Mouse (Mus musculus) thymus, postnatal 25 days (tissue): Measurements from ENCODE around the gene Ptbp2.
A peak's percentile ranks its signal among the peaks of the same experiment; 100 is the strongest.

ENCODE experiments used
- DNase-seq: peaks from one replicate; pipeline ENCODE4 v3.0.0; 2022

The Ptbp2 gene

DNA sequence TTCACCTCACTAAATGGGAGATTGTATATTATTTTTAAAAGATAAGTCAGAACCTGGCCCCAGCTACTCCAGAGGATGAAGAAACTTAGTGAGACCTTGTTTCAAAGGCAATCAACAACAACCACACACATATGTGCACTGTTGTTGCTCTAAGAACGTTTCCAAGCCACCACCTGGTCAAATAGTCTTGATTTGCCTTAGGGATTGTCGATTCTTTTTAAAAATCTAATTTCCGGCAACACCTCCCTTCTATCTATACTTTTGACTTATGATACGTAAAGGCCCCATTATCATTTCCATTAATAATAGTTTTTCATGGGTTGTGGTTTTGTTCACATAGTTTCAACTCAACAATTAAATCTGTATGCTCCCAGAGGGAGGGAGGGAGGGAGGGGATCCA, at the start of gene Ptbp2:
Gene Ptbp2 (minus strand): TSS at position 101 of the 400 bp plus-strand sequence.
- DNase-seq: no peak

DNA sequence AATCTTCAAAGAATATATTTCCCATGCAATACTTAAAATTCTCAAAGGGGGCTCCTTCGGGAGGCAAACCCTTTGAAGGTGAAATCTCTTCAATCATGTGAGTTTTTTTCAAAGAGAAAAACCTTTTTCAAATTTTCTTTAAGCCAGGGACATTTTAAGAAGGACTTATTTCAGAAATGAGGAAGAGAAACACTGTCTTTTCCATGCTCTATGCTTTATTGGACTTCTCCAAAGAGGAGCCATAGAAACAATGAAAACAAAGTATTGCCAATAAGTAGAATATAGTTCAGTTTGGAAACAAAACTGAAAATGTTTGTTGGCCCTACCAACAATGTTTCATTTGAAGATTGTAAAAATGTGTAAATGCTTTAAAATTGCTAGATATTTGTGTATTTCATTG, 30.4 kb upstream of the Ptbp2 start:
- no peak for DNase-seq

DNA sequence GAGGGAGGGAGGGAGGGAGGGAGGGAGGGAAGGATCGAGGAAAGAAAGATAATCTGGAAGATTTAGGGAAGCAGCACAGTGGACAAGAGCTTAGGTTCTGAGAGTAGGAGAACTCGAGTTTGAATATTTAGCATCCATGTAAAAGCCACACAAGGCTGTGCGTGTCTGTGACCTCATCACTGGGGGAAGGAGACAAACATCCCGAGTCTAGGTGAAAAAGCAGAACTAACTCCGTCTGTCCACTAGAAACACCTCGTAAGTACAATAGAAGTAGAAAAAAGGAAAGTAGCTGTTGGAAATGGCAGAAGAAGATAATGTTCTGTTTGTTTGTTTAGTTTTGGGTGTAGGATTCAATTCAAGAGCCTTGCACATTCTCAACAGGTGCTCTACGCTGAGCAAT, 21.9 kb upstream of the Ptbp2 start:
- DNase-seq: no peak

DNA sequence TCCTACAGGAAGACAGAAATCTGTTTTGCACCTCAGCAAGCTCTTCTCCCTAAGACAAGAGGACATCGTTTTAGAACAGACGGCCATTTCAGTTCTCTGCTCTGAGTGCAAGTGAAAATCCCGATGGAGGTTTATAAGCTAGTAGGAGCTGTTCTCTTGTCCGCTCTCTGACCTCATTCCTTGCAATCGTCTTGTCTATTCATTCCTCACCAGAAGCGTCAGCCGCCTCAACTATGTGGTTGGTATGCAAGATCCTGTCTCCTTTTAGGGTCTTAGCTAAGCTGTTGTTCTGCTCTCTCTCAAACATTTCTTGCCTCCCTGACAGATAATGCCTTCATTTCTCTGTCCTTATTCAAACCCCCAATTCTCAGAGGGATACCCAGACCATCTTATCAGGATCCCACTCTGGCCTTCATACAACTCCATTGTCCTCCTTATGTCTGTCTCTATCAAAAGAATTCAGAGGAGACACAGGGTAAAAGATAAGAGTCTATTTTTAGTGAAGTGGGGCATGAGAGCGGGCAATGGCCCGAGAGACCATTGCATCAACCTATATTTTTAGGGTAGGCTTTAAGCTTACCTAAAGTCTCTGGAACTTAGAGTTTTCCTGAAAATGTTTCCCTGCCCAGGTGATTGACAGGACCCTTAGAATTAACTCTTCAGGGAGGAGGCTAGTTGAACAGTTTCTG, 10.6 kb upstream of the Ptbp2 start:
- no peak for DNase-seq

DNA sequence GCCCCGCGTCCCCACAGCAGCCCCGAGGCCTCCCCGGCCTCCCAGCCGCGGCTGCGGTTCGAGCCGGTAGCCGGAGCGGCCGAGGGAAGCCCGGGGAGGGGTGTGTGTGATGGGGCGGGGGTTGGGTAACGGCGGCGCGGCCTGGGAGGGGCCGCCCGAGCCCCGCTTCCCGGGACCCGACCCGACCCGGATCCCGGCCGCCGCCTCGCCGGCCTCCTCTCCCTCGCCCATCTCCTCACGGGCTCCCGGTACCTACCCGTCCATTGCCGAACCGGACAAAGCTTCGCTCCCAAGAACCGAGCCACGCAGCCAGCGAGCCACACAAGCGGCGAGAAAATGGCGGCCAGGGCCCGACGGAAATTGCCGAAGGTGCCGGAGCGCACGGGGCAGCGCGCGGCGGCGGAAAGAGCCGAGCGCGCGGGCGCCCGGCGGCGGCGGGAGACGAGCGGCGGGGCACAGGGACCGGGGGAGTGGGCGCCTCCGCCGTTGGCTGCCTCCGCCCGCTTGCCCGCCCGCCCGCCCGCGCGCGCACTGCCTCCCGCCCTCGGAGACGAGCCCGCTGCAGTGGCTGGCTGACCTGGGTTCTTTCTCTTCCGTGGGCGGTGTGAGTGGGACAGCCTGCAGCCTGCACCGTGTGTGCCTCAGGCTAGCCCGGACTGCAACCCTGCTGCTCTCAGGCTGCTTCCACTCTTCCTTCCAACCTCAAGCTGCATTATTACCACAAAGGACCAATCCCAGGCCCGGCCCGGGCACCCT, 1.1 kb downstream of the Ptbp2 start:
- peak; percentile 89 for DNase-seq

DNA sequence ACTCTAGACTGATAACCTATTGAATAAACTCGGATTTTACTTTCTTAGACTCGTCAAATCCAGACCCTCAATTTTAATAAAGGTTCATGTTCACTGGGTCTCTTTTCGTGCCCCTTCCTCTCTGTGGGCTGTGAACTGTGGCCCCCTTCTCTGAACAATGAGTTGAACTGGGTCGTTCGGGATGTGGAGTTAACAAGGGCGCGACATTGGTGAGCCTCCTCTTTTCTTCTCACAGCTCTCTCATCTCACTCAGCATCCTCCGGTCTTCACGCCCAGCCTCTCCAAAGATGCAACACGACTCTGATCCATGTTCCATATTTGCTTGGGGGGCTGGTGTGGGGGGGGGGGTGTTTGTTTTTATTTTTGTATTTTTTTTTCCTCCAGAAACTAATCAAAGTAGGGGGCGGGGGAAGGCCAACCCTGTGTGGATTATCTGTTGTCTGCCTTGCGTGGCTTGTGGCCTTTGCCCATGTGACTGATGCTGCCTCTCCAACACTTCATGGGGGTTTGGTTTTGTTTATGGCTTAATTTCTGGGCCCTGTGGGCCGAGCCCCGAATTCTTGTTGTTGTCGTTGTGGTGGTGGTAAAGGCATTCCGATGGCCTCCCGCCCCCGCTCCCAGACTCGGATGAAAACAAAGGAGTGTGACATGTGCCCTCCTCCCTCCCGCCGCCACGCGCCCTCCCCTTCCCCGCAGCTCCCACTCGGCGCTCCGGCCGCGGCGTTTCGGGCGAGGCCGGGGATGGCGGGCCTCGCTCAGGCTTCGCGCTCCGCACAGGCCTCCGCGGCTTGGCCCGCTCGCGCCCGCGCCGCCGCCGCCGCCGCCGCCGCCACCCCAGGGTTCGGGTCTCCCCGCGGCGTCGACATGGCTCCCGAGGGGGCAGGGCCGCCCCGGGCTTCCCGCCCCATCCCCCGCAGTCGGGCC, 2.0 kb downstream of the Ptbp2 start:
- DNase-seq: peak; percentile 65

DNA sequence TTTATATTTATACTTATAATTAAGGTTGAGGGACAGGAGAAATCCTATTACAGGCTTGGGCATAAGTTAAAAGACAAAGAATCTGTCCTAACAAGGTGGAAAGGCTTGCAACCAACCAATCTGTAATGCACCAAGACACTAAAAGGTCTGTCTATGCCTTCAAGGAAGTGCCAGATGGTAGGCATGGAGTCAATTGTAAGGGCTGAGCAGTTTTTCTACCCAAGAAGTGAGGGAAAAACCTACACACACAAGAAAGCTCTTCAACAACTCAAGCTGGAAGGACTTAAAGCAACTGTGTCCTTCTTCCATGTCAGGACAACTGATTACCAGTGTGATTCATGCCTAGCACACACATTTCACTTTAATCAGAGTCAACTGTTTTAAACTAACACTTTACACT, 3.4 kb downstream of the Ptbp2 start:
- DNase-seq: no peak

DNA sequence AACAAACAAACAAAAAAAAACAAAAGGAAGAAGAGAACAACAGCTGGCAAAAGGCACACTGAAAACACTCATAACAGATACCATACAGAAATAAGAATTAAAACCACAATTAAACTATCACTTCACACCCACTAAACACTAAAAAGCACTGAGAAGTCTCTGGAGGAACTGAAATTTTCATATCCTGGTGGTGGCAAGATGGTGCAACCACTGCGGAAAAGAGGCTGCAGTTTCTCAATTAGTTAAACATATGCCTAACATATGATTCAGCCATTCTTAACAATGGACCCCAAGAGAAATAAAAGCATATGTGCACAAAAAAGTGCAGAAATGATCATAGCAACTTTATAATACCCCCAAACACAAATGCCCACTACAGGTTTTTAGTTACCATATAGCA, 5.0 kb downstream of the Ptbp2 start:
- no peak for DNase-seq

DNA sequence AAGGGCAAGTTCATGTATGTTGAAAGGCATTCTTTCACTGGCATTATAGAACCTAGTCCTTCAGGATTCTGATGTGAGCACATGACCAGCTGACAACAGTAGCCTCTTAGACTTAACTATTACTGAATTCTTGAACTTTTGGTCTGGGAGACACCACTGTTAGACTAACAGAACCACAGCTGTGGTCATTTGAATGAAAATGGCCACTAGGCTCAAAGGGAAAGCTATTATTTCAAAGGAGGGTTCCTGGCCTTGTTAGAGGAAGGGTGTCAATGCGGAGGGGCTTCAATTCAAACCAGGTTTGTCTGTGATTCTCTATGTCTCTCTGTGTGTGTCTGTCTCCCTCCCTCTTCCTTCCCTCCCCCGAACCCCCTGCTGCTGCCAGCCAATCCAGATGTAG, 5.8 kb downstream of the Ptbp2 start:
- no peak for DNase-seq

DNA sequence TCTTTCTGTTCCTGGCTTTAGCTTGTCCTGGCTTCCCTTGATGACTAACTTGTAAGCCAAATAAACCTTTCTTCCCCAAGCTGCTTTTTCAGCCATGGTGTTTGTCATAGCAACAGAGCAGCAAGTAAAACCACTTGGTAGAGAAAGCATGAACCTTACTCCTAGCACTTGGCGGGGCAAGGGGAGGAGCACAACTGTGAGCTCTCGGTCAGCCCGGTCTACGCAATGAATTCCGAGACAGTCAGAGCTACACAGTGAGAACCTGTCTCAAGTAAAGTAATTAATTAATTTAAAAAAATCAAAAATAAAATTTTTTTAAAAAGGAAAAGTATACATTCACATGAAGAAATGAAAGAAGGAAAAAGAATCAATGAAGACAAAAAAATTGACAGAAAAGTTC, 8.1 kb downstream of the Ptbp2 start:
- DNase-seq: no peak

DNA sequence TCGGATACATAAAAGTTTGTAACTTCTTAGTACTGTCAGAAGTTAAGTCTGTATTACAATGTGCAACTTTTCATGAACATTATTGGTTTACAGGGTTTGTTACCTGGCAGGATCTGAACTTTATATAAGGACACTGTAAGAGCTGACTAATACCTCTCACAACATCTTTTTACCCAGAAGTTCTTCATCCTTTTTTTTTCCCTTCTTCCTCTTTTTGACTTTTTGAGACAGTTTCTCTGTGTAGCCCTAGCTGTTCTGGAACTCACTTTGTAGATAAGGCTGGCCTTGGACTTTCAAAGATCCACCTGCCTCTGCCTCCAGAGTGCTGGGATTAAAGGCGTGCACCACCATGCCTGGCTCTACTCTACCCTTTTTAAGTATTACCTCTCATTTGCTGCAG, 11.5 kb downstream of the Ptbp2 start:
- no peak for DNase-seq

DNA sequence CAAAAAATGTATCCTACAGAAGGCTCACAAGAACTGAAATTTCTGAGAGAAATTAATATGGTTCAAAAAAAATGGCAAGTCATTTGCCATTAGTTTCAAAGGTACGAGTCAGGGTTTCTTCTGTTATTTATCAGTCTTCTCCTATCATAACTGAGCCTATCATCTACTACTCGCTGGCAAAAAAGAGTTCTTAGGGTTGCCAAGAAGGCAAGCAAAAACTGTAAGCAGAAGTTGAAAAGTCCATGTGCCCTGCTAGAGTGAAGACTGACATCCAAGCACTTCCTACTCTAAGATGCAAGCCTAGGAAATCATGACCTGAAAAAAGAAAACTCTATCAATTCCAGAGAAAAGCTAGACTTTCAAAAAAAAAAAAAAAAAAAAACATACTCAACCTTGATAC, 20.5 kb downstream of the Ptbp2 start:
- no peak for DNase-seq

DNA sequence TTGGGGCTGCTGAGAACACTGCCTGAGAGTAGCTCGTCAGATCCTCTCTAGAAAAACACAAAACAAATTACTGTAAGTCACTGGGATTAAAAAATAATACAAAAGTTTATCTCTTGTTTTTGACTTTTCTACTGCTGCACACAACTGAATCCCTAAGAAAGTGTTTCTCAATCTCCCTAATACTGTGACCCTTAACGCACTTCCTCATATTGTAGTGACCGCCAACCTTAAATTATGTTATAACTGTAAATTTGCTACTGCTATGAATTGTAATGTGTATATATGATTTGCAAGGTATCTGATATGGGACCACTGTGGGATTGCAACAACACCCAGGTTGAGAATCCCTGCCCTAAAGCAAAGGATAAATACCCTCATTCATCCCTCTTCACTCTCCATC, 22.5 kb downstream of the Ptbp2 start:
- DNase-seq: no peak

DNA sequence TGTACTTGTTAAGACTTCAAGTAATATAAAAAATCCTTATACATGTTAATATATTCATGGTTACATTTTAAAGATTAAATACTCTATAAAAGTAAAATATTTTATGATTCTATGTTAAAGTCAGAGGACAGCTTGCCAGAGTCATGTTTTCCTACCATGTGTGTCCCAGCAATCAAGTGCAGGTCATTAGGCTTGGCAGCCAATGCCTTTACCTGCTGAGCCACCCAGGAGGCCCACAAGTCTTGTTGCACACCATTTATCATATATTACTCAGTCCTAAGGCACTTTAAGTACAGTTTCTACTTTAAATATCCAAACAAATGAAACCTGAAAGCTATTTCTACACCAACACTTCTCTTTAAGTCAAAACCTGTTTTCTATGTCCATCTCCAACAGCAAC, 30.5 kb downstream of the Ptbp2 start:
- no peak for DNase-seq

DNA sequence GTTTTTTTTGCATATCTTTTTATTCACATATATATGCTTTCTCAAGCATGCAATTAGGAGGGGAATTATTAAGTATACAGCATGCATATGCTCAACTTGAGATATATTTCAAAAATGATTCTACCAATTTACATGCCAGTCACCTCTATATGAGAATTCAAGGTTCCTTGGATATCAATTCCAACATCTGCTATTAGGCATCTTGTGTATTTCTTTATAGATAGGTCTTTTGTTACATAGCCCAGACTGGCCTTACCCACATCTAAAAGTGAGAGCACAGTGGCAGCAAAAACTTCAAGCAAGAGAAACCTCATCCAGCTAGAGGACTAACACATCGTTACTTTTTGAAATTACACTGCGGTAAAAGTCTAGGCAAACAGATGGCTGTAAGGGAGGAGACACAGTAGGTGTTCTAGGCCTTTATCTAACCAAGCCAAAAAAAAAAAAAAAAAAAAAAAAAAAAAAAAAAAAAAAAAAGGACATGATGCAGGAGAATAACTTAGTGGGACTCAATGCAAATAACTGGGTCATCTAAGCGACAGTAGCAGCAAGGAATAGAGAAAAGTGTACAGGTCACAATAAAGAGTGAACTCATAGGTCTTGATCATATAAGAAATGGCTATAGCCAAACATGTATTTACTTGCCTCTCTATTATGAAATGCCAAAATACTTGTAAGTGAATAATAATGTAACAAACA, 34.6 kb downstream of the Ptbp2 start:
- DNase-seq: no peak

DNA sequence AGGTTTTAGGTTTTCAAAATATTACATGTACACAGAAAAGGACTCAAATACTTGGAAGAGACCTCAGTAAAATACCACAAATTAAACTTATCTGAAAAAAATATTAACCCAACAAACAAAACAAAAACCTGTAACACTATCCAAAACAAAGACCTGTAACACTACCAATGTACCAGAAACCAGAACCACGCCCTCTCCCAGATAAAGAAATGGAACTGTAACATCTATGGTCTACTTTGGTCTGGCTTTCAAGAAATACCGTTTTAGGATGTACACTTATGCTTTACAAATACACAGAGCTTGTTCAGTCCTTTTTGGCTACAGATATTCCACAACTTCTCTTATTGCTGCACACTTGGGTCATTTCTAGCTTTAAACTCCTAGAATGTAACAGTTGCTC, 35.1 kb downstream of the Ptbp2 start:
- DNase-seq: no peak

DNA sequence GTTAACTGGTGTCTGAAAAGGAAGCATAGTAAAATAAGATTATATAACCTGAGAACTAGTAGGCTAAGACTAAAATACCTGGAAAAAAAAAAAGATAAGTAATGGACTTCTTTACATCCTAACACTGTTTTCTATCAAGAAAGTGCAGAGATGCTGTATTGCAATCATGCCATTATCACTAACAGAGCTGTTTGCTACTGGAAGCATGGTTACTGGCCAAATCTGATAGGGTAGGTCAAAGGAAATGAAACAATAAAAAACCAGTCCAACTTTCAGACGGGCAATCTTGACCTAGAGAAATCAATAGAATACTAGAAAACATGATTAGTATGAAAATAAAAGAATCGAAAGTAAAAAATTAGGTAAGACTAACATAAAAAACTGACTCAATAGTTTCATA, 37.6 kb downstream of the Ptbp2 start:
- DNase-seq: no peak

DNA sequence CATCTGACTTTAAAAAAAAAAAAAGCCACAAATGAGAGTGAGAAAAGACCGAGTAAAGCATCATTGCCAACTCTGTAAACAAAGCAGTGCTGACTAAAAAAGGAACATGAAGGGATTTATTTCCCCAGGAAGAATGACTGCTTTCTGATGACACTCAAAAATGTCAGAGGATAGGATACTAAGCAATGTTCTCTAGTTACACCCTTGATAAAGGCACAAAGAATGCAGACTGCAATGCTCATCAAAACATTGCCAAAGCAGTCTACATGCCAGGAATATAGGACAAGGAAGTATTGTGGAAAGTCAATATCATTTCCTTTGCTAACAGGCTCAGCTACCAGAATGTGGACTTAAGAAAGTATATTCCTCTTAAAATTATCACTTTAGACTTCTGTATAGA, 38.5 kb downstream of the Ptbp2 start:
- no peak for DNase-seq

DNA sequence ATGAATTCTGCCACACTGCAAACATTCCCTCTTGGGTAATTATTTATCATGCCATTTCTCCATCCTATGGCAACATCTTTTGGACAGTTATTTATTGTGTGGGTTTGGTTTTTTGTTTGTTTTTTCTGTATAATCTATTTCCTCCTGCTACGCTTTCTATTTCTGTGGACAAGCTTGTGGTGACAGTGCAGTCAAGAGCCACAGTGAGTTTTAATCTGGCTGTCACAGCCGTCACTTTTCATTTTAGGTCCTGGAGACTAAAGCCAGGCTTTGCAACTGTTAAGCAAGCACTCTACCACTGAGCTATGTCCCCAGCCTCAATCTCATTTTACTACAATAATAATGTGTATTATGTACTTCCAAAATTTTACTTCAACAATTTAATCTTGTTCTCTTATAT, 54.4 kb downstream of the Ptbp2 start:
- DNase-seq: no peak

DNA sequence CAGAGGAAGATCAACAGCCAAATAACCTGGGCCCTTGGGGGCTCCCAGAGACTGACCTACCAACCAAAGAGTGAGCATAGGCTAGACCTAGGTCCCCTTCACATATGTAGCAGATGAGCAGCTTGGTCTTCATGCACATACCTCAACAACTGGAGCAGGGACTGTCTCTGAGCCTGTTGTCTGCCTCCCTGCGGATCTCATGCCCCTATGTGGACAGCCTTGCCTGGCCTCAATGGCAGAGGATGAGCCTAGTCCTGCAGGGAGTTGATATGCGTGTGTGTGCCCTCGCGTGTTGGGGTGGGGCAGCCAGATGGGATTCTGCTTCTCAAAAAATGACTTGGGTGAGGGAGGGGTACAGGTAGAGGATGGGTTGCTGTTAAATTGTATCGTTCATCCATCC, 72.2 kb downstream of the Ptbp2 start:
- no peak for DNase-seq

DNA sequence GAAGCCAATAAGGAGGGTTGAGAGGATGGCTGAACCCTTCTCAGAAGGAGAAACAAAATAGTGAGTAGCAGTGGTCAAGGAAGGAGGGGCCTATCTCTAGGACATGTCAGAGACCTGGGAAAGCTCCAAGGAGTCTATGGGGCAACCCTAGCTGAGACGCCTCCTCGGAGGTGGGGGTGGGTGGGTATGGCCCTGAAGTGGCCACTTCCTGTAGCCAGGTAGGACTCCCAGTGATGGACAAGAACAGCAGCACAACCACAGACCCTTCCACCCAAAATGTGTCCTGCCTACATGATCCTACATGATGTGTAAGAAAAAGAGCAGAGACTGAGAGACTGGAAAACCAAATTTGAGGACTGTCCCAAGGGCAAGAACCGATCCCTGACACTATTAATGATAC, 72.8 kb downstream of the Ptbp2 start:
- DNase-seq: no peak

DNA sequence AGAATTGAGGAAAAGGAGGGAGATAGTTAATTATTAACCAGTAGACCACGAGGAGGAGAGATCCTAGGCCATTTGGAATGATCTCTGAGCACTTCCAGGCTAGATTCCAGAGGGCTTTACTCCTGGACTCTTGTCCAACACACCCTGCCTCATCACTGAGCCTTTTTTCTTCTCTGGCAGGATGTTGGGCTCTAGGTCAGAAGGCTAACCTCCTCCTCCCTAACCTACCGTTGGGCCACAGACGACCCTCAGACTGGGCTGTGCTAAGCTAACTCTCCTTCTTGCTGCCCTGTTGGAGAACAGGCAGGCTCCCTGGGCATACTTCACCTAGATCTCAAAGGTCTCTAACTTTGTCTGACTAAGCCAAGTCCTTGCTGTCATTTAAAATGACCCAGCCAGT, 82.8 kb downstream of the Ptbp2 start:
- DNase-seq: no peak

DNA sequence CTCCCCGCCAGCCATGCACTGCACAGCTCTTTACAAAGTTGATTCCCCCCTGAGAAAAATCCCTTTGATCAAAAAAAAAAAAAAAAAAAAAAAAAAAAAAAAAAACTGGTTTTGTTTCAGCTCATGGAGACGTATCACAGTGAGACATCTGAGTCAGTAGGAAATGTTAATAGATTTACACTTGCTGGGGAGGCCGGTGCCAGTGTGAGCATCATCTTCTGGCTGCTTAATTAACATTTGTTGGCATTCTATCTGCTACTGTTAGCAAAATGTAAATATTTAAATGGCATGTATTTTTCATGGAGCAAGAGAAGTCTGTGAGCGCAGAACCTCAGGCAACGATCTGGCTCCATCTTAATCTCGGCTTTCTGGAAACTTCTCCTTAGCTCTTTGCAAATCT, 99.5 kb downstream of the Ptbp2 start:
- DNase-seq: no peak
